Mouse (Mus musculus) testis, adult 2 months (tissue): ENCODE results near the gene Chst8.

Source experiments
- CTCF ChIP-seq: fragments of 200-500 bp; IDR thresholded peaks from 2 replicates; pipeline ENCODE4 v1.5.1; 2012; ENCODE audit warnings: low read depth, mild to moderate bottlenecking, inconsistent platforms, low read length, moderate library complexity; ENCODE audit not compliant: control insufficient read depth, insufficient read depth, insufficient replicate concordance
- POLR2A ChIP-seq: fragments of 200-500 bp; IDR thresholded peaks from 2 replicates; pipeline ENCODE4 v1.6.1; 2012; ENCODE audit warnings: low read depth, mild to moderate bottlenecking, inconsistent platforms, low read length, moderate library complexity; ENCODE audit not compliant: control insufficient read depth

DNA sequence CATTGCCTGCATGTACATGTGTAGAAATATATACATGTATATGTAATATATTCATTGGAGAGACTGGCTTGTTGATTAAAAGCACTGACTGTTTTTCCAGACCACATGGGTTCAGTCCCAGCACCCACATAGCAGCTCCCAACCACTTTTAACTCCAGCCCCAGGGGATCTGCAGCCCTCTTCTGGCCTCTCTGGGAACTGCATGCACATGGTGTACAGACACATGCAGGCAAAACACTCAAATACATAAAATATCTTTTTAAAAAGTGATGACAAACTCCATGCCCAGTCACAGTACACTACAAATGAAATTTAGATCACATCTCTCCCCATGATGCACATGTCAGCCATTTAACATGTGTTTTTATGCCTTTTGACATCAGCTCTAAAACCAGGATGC lies 30.5 kb downstream of the Chst8 start:
- no peak for TF ChIP-seq POLR2A
- peak; percentile 35; the same call in 1 of the 2 replicates for TF ChIP-seq CTCF
